Mouse (Mus musculus): ENCODE results near the gene Bco1. TPM values are rescaled to one million over a fixed set of nuclear protein-coding genes. Genes with fewer than 3 reads are reported as not detected.

The Bco1 gene
- polyA plus RNA-seq, 1 experiment: 0.34 TPM

DNA sequence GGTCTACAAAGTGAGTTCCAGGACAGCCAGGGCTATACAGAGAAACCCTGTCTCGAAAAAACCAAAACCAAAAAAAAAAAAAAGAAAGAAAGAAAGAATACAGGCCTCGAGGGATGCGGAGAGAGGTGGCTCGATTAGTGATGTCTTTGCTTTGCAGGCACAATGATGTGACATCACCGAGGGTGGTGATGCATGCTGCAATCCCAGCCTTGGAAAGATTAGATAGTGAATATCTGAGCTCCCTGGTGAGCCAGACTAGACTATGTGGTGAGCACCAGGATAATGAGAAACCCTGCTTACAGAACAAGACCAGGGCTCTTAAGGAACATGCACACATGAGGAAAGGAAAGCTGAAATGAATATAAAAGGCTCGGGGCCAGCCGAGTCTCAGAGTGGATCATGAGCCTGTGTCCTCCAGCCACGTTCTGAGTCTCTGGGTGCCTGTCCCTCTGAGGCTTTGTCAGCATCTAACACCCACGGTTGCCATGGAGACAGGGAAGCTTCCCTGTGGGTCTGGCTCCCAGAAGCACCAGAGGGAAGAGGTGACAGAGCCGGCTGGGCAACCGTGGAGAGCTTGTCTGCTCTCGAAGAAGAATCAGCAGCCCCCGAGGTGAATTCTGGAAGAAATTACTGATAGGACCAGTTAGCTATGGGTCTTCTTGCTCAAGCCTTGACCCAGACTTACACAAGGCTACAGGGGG, 34.3 kb upstream of the Bco1 start:
- Histone ChIP-seq H3K4me1 (ENCODE audit: control insufficient read depth, insufficient read depth, low read length) (no peaks in the 10 kb centered on the region), H3K4me3 (replicated peaks; ENCODE audit: extremely low read depth, low read depth, low read length) (no peak overlapping the region)
- 57% methylated on average over 13 of the region's 13 CpGs for WGBS
- no peak for TF ChIP-seq POLR2A (IDR thresholded peaks at IDR 0.05; ENCODE audit: borderline replicate concordance, extremely low read depth, low read depth, low read length)
- TF ChIP-seq CTCF (IDR thresholded peaks at IDR 0.05; ENCODE audit: insufficient read depth, low read length): no peak
- no peak for DNase-seq

DNA sequence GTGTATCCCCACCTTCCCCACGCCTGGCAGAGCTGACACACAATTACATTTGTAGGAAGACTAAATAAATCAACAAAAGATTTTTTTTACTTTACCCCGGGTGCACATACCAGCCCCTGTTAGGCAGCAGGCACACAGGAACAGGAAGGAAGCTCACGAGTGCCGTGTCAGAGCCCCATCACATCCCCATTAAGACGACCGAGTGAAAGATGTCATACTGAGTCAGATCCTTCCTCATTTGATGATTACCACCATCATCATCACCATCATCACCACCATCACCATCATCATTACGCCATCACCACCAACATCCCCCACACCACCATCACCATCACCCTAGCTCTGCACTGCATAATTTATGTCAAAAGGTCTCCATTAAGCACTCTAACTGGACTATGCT, 28.7 kb upstream of the Bco1 start:
- WGBS: 43% methylated on average over 7 of the region's 7 CpGs
- DNase-seq: no peak
- Histone ChIP-seq H3K4me3 (replicated peaks; ENCODE audit: extremely low read depth, low read depth, low read length) (no peak overlapping the region), H3K4me1 (ENCODE audit: control insufficient read depth, insufficient read depth, low read length) (no peaks in the 10 kb centered on the region)
- no peak for TF ChIP-seq POLR2A (IDR thresholded peaks at IDR 0.05; ENCODE audit: borderline replicate concordance, extremely low read depth, low read depth, low read length)
- no peak for TF ChIP-seq CTCF (IDR thresholded peaks at IDR 0.05; ENCODE audit: insufficient read depth, low read length)

DNA sequence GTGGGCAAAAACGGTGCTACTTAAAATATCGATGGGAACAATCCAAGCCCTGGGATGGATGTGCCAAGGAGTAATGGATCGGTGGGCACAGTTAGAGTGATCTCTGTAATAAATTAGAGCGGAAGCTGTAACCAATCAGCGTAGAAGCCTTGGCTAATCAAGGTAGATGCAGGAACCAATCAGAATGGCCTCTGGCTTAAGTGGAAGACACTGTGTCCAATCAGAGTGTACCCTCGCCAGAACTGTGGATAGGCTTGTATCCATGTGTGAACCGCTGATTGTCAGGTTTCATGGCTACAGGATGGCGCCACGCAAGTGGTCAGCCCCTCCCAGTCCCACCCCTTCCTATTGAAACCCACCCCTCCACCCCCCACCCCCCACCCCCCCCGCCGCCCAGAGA, 28.3 kb upstream of the Bco1 start:
- Histone ChIP-seq H3K4me1 (ENCODE audit: control insufficient read depth, insufficient read depth, low read length) (no peaks in the 10 kb centered on the region), H3K4me3 (replicated peaks; ENCODE audit: extremely low read depth, low read depth, low read length) (no peak overlapping the region)
- no peak for DNase-seq
- WGBS: 74% methylated on average over 11 of the region's 11 CpGs
- TF ChIP-seq POLR2A (IDR thresholded peaks at IDR 0.05; ENCODE audit: borderline replicate concordance, extremely low read depth, low read depth, low read length): no peak
- no peak for TF ChIP-seq CTCF (IDR thresholded peaks at IDR 0.05; ENCODE audit: insufficient read depth, low read length)

DNA sequence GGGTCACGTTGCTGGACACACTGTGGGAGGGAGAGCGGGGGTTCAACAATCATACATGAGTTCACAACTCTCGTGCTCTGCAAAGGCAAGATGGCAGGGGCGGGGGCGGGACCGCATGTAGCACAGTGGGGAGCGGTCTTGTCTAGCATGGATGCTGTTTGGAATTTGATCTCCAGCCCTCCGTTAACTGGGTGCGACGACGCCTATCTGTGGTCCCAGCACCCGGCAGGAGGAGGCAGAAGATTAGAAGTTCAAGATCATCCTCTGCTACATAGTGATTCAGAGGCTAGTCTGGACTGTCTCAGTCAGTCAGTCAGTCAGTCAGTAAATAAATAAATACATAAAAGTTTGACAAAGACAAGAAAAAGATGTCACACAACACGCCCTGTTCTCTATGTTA, 27.4 kb upstream of the Bco1 start:
- H3K4me1 ChIP-seq (ENCODE audit: control insufficient read depth, insufficient read depth, low read length): no peaks in the 10 kb centered on the region
- 70% methylated on average over 13 of the region's 13 CpGs for WGBS
- H3K4me3 ChIP-seq (replicated peaks; ENCODE audit: extremely low read depth, low read depth, low read length): no peak overlapping the region
- no peak for DNase-seq
- no peak for TF ChIP-seq CTCF (IDR thresholded peaks at IDR 0.05; ENCODE audit: insufficient read depth, low read length)
- TF ChIP-seq POLR2A (IDR thresholded peaks at IDR 0.05; ENCODE audit: borderline replicate concordance, extremely low read depth, low read depth, low read length): no peak

DNA sequence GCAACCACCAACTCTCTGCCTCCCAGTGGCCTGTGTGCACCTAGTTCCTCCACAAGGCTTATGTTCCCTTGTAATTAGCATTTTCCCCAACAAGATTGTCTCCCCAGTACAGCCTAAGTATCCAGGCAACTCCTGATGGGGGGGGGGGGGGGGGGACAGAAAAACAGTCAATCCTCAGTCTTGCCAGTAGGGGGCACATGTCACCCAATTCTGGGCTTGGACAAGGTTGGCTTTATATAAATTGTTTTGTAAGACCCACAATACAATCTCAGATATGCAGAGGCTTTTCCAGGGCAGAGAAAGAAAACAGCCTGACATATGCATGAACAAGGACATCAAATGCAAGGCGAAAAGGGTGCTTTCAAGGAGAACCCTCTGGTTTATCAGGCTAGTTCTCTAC, 25.9 kb upstream of the Bco1 start:
- no peak overlapping the region for H3K4me3 ChIP-seq (replicated peaks; ENCODE audit: extremely low read depth, low read depth, low read length)
- WGBS: 86% methylated on average over 1 of the region's 1 CpGs
- no peak for DNase-seq

DNA sequence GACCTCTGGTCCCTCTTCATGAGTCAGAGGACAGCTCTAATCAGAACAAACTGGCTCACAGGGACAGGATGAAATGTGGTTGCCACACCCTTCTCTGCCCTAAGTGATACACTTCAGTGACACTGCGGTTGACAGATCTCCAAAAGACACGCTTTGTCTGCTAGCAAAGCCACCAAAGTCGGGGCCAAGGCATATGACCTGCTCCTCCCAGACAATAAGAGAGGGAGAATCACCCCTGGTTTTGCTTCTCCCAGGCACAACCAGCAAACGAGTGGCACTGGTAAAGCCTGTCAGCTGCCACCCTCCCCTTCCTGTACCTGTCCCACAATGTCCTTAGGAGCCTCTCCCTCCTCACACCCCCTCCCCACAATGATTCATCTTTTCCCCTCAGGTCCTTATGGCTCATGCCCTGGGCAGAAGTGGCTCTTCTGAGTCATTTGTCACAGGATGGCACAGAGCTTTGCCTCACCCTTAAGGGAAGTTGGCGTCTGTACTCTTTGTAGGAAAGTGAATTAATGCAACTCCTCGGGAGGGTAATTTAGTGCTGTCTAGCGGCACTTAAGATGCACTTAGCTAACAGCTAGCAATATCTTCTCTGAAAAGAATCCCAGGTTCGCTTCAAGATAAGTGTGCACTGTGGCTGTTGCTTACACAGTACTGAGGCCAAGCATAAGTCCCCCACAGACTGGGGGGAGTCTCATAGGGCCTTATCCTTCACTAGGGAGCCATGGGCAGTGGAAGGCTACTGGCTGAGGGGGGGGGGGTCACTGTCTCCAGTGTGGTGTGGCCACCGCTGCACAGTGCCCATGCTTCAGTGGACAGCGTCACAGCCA, 21.1 kb upstream of the Bco1 start:
- H3K4me1 ChIP-seq (ENCODE audit: control insufficient read depth, insufficient read depth, low read length): no peaks in the 10 kb centered on the region
- H3K4me3 ChIP-seq (replicated peaks; ENCODE audit: extremely low read depth, low read depth, low read length): no peak overlapping the region
- DNase-seq: no peak
- WGBS: 50% methylated on average over 10 of the region's 10 CpGs
- no peak for TF ChIP-seq CTCF (IDR thresholded peaks at IDR 0.05; ENCODE audit: insufficient read depth, low read length)

More for the DNA sequence above, 25.9 kb upstream of the Bco1 start:
- TF ChIP-seq POLR2A (IDR thresholded peaks at IDR 0.05; ENCODE audit: borderline replicate concordance, extremely low read depth, low read depth, low read length): no peak
- TF ChIP-seq CTCF (IDR thresholded peaks at IDR 0.05; ENCODE audit: insufficient read depth, low read length): no peak
- no peaks in the 10 kb centered on the region for H3K4me1 ChIP-seq (ENCODE audit: control insufficient read depth, insufficient read depth, low read length)

DNA sequence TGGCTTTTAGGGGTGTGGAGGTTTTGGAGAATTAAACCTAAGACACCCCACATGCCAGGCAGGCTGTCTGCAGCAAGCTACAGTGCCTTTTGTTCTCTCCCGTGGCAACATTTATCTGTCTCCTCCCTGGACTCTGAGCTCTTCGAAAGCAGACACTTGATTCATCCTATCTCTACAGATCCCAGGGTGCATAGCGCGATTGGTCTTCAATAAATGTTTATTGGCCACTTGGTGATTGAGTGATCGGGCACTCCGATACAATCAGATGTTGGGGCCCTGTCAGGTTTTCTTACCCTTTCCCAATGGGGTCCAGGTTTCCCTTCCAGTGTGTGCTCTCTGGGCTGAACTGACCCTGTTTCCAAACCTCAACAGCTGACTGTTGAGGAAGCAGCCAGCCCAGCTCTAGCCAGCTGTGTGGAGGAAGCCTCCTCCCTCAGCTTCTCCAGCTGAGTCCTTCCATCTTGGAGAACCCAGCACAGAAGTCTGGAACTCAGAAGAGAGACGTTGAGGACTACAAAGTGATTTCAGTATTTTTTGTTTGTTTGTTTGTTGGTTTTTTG, 17.2 kb upstream of the Bco1 start:
- no peak for TF ChIP-seq CTCF (IDR thresholded peaks at IDR 0.05; ENCODE audit: insufficient read depth, low read length)
- no peak for TF ChIP-seq POLR2A (IDR thresholded peaks at IDR 0.05; ENCODE audit: borderline replicate concordance, extremely low read depth, low read depth, low read length)
- 76% methylated on average over 7 of the region's 7 CpGs for WGBS
- DNase-seq: no peak
- Histone ChIP-seq H3K4me3 (replicated peaks; ENCODE audit: extremely low read depth, low read depth, low read length) (no peak overlapping the region), H3K4me1 (ENCODE audit: control insufficient read depth, insufficient read depth, low read length) (no peaks in the 10 kb centered on the region)

DNA sequence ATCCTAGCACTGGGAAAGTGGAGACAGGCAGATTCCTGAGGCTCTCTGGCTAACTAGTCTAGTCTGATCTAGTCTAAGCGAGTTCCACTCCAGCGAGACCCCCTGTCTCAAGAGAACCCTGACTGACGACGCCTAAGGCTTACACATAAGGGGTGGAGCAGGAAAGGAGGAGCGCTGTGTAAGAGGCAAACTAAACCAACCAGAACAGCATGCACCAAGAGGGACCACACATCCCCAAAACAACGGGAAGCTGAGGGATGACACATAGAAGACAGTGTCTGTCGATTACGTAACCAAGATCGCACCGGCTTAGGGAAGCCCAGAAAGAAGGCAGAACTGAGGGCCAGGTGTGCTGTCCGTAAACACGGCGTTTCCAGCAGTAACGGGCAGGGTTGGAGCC, 16.0 kb upstream of the Bco1 start:
- Histone ChIP-seq H3K4me3 (replicated peaks; ENCODE audit: extremely low read depth, low read depth, low read length) (no peak overlapping the region), H3K4me1 (ENCODE audit: control insufficient read depth, insufficient read depth, low read length) (no peaks in the 10 kb centered on the region)
- WGBS: 74% methylated on average over 14 of the region's 14 CpGs
- DNase-seq: no peak
- no peak for TF ChIP-seq CTCF (IDR thresholded peaks at IDR 0.05; ENCODE audit: insufficient read depth, low read length)
- TF ChIP-seq POLR2A (IDR thresholded peaks at IDR 0.05; ENCODE audit: borderline replicate concordance, extremely low read depth, low read depth, low read length): no peak

DNA sequence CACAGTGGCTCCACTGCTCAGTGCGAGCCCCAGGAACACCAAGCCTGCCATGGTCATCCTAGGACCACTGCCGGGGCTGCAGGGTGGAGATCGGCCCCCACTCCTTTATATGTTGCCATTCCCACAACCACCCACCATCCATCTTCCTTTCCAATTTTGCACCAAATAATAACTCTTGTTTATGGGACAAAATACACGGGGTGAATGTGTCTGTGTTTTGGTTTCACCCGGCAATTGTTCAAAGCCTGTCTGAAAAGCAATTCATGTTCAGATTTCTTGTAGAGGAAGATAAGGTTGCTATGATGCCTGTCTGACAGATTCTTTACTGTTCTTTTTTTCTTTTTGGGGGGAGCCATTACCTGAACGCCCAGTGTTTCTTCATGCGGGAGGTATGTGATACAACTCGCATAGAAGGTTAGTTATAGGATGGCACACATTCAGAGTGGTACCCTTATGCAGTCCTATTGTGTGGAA, 13.2 kb upstream of the Bco1 start, which contains the start of gene Pkd1l2:
TSS of gene Pkd1l2 (minus strand) at position 51 of the 474 bp plus-strand sequence.
- no peak for DNase-seq
- Histone ChIP-seq H3K4me1 (ENCODE audit: control insufficient read depth, insufficient read depth, low read length) (no peaks in the 10 kb centered on the region), H3K4me3 (replicated peaks; ENCODE audit: extremely low read depth, low read depth, low read length) (no peak within 1 kb of the TSS)
- TF ChIP-seq POLR2A (IDR thresholded peaks at IDR 0.05; ENCODE audit: borderline replicate concordance, extremely low read depth, low read depth, low read length): no peak
- TF ChIP-seq CTCF (IDR thresholded peaks at IDR 0.05; ENCODE audit: insufficient read depth, low read length): no peak
- 66% methylated on average over 8 of the region's 8 CpGs for WGBS
